Comparison of ENCODE assay signal across 16 mouse cellular contexts in the genomic region with DNA sequence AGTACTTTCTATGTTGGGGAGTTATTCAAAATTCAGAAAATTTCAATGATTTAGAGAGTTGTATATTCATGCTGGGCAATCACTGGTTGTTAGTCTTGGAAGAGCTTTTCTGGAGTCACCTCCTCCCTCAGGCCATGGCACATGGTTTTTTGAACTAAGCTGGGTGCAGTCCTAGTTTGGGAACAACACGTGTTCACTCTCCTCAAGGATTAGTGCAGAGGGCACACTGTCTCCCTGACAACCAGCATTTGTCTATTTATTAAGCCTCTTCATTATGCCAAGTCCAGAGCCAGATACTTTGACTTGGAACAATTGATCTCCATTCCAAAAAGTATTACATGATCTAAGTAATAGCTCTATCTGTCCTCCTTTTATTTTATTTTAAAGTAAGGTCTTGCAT.
DNase-seq lines count a peak whose midpoint lies in the region; TF ChIP-seq lines count a peak whose summit lies in the region.
"Had no signal": no experiment of that assay in that cellular context is flagged by ENCODE, and none has a peak within 500 bp of the region (broad histone marks: within the 10 kb centered on the region; RNA-seq: fewer than 3 reads in every experiment).

No protein-coding gene starts in this region.

- H3K4me3 ChIP-seq in layer of hippocampus, adult 2 months: no peak overlapping the region
- H3K4me3 ChIP-seq: gastrocnemius, adult 2 months; limb, embryonic 15.5 days; megakaryocyte, embryonic 14.5 days had no signal

- DNase-seq in cerebellum, adult 9-11 months: peak; percentile 13
- DNase-seq in cerebellum, adult 11 months: no peak
- DNase-seq in layer of hippocampus, adult 2 months (ENCODE audit: low spot score in 2 of 2): peak; percentile 11 to 15
- no peak for DNase-seq in layer of hippocampus, adult 11-12 months (ENCODE audit: low spot score)
- peak; percentile 50 for DNase-seq in retina, postnatal 1 day
- no peak for DNase-seq in retina, embryonic 14.5 days (ENCODE audit: low spot score)
- no peak for DNase-seq in T-cell, adult 2 months (ENCODE audit: low spot score)
- DNase-seq: cerebellum, postnatal 14 days; embryo, embryonic 11 days; forebrain, postnatal 0 days; gastrocnemius, adult 2 months; heart, postnatal 10 days; lung, adult 2 months had no signal

- H3K27ac ChIP-seq in layer of hippocampus, adult 2 months: peak overlapping the region; percentile 29; the same call in 1 of the 2 replicates
- H3K27ac ChIP-seq: gastrocnemius, adult 2 months; kidney, postnatal 0 days; limb, embryonic 15.5 days had no signal

- no peak for TF ChIP-seq CTCF in layer of hippocampus, adult 2 months (conservative IDR thresholded peaks at IDR 0.05)

Comparison
In these comparisons a context has a peak if more than half of its experiments do, and no peak if none do; other contexts are left out.
1. DNase-seq: peak in cerebellum, adult 9-11 months (single experiment), layer of hippocampus, adult 2 months (2 of 2) and retina, postnatal 1 day (single experiment); none in cerebellum, adult 11 months (single experiment), layer of hippocampus, adult 11-12 months (single experiment), retina, embryonic 14.5 days (single experiment) and T-cell, adult 2 months (single experiment).